Comparison of ENCODE assay signal across 22 mouse cellular contexts in genomic region chr16:21630614-21631013, GRCm38 (mm10).
DNase-seq lines count a peak whose midpoint lies in the region; ATAC-seq and TF ChIP-seq lines count a peak whose summit lies in the region.
"Had no signal": no experiment of that assay in that cellular context is flagged by ENCODE, and none has a peak within 500 bp of the region (broad histone marks: within the 10 kb centered on the region; RNA-seq: fewer than 3 reads in every experiment).

No protein-coding gene starts in this region.

- no peak overlapping the region for H3K4me3 ChIP-seq in CH12.LX (replicated peaks in 1 of 3; ENCODE audit: low read depth in 2 of 3, low read length in 2 of 3, poor library complexity in 1 of 3)
- no peak overlapping the region for H3K4me3 ChIP-seq in kidney, embryonic 14.5 days (ENCODE audit: low read length)
- no peak overlapping the region for H3K4me3 ChIP-seq in heart, adult 2 months
- H3K4me3 ChIP-seq in hindbrain, embryonic 14.5 days (replicated peaks; ENCODE audit: low read length), result no peak overlapping the region
- H3K4me3 ChIP-seq: embryonic facial prominence, embryonic 13.5 days; forebrain, embryonic 12.5 days; heart, embryonic 15.5 days; hindbrain, embryonic 13.5 days; intestine, embryonic 15.5 days had no signal

- peak; percentile 62 for ATAC-seq in granulocyte monocyte progenitor cell, adult 5-6 weeks (replicated peaks; ENCODE audit: poor library complexity, severe bottlenecking)
- peak; percentile 42; the same call in 1 of the 2 replicates for ATAC-seq in megakaryocyte progenitor cell, adult 5-6 weeks (replicated peaks; ENCODE audit: poor library complexity)
- no peak for ATAC-seq in kidney, embryonic 14.5 days (ENCODE audit: low FRiP score, low TSS enrichment)
- no peak for ATAC-seq in hindbrain, embryonic 14.5 days (ENCODE audit: low FRiP score)
- ATAC-seq: activated CD4-positive, CD25-positive, alpha-beta regulatory T cell, adult 4 months; intestine, embryonic 15.5 days; Patski had no signal

- no peaks in the 10 kb centered on the region for H3K79me2 ChIP-seq in CH12.LX (replicated peaks; ENCODE audit: control insufficient read depth, extremely low read depth, insufficient read depth, poor library complexity, severe bottlenecking)
- no peaks in the 10 kb centered on the region for H3K79me2 ChIP-seq in heart, adult 2 months (replicated peaks; ENCODE audit: control insufficient read depth, insufficient read depth, low read length)

- TF ChIP-seq POLR2A in CH12.LX (IDR thresholded peaks at IDR 0.05; ENCODE audit: low read depth, low read length), result peak; percentile 45; the same call in 1 of the 2 replicates
- TF ChIP-seq POLR2A in heart, adult 2 months (IDR thresholded peaks at IDR 0.05; ENCODE audit: insufficient read depth, low read depth, low read length), result no peak

- TF ChIP-seq RAD21 in CH12.LX (IDR thresholded peaks at IDR 0.05; ENCODE audit: low read depth, low read length), result peak; percentile 27

- no peak for TF ChIP-seq CTCF in CH12.LX (conservative IDR thresholded peaks at IDR 0.05 in 1 of 2, IDR thresholded peaks at IDR 0.05 in 1 of 2; ENCODE audit: low read depth in 2 of 2, low read length in 2 of 2)
- no peak for TF ChIP-seq CTCF in heart, adult 2 months (IDR thresholded peaks at IDR 0.05)

- H3K4me2 ChIP-seq in CH12.LX (ENCODE audit: insufficient read depth, low read depth, poor library complexity, severe bottlenecking), result peak overlapping the region; percentile 78
- H3K4me2 ChIP-seq in kidney, embryonic 14.5 days (replicated peaks; ENCODE audit: low read depth, low read length), result no peak overlapping the region
- H3K4me2 ChIP-seq in hindbrain, embryonic 14.5 days (replicated peaks), result no peak overlapping the region
- H3K4me2 ChIP-seq: embryonic facial prominence, embryonic 13.5 days; forebrain, embryonic 12.5 days; heart, embryonic 11.5 days; heart, embryonic 15.5 days; hindbrain, embryonic 13.5 days; intestine, embryonic 15.5 days had no signal

- WGBS in kidney, embryonic 14.5 days, result 89% methylated on average over 4 of the region's 4 CpGs
- 81% methylated on average over 4 of the region's 4 CpGs for WGBS in heart, adult 2 months
- 90% methylated on average over 4 of the region's 4 CpGs for WGBS in hindbrain, embryonic 14.5 days

- peaks cover 32 to 78% of the 10 kb centered on the region in 2 experiments for H3K4me1 ChIP-seq in CH12.LX (ENCODE audit: control insufficient read depth in 1 of 2, insufficient read depth in 2 of 2)
- no peaks in the 10 kb centered on the region for H3K4me1 ChIP-seq in kidney, embryonic 14.5 days (ENCODE audit: control insufficient read depth, insufficient read depth, low read length)
- no peaks in the 10 kb centered on the region for H3K4me1 ChIP-seq in heart, adult 2 months (ENCODE audit: control insufficient read depth, insufficient read depth, low read length)
- H3K4me1 ChIP-seq in hindbrain, embryonic 14.5 days (replicated peaks; ENCODE audit: control insufficient read depth, insufficient read depth, low read length), result peaks cover 12% of the 10 kb centered on the region
- H3K4me1 ChIP-seq: intestine, embryonic 15.5 days had no signal

- peaks cover 4% of the 10 kb centered on the region for H3K9me3 ChIP-seq in CH12.LX (replicated peaks; ENCODE audit: low read length)
- H3K9me3 ChIP-seq in kidney, embryonic 14.5 days (ENCODE audit: control insufficient read depth, low read length), result no peaks in the 10 kb centered on the region
- H3K9me3 ChIP-seq in hindbrain, embryonic 14.5 days (ENCODE audit: control insufficient read depth, low read length), result no peaks in the 10 kb centered on the region
- H3K9me3 ChIP-seq: embryonic facial prominence, embryonic 13.5 days; forebrain, embryonic 12.5 days; heart, embryonic 15.5 days; hindbrain, embryonic 13.5 days; intestine, embryonic 15.5 days had no signal

- H3K27ac ChIP-seq in CH12.LX (ENCODE audit: insufficient read depth, low read depth), result peak overlapping the region; percentile 95
- no peak overlapping the region for H3K27ac ChIP-seq in kidney, embryonic 14.5 days (ENCODE audit: low read depth, low read length)
- H3K27ac ChIP-seq in heart, adult 2 months, result no peak overlapping the region
- H3K27ac ChIP-seq in hindbrain, embryonic 14.5 days, result no peak overlapping the region
- H3K27ac ChIP-seq: embryonic facial prominence, embryonic 13.5 days; forebrain, embryonic 12.5 days; heart, embryonic 15.5 days; hindbrain, embryonic 13.5 days; intestine, embryonic 15.5 days had no signal

- intact Hi-C loops in heart, adult 2 months (cut with DNase I), result no loop called here

- DNase-seq in CH12.LX (ENCODE audit: extremely low read depth), result peak; percentile 92
- no peak for DNase-seq in adrenal gland, postnatal 25 days
- DNase-seq in heart, adult 2 months, result no peak
- no peak for DNase-seq in hindbrain, embryonic 14.5 days (ENCODE audit: low spot score)
- DNase-seq: adrenal gland, postnatal 14 days; cerebellum, adult 11 months; cerebellum, adult 8-10 months; cerebellum, postnatal 14 days; gastrocnemius, postnatal 36 days; heart, adult 18-20 months; heart, postnatal 14 days had no signal

- peak; percentile 100 for TF ChIP-seq EP300 in CH12.LX (IDR thresholded peaks at IDR 0.05; ENCODE audit: low read length)
- TF ChIP-seq EP300 in heart, adult 2 months (IDR thresholded peaks at IDR 0.05; ENCODE audit: insufficient read depth, low read depth, low read length), result no peak

- no peaks in the 10 kb centered on the region for H3K27me3 ChIP-seq in CH12.LX (replicated peaks)
- H3K27me3 ChIP-seq in kidney, embryonic 14.5 days (ENCODE audit: control insufficient read depth, insufficient read depth, low read length), result no peaks in the 10 kb centered on the region
- H3K27me3 ChIP-seq in heart, adult 2 months (ENCODE audit: control insufficient read depth, insufficient read depth, low read length), result no peaks in the 10 kb centered on the region
- no peaks in the 10 kb centered on the region for H3K27me3 ChIP-seq in hindbrain, embryonic 14.5 days (ENCODE audit: control insufficient read depth, insufficient read depth, low read length)
- H3K27me3 ChIP-seq: embryonic facial prominence, embryonic 13.5 days; forebrain, embryonic 12.5 days; heart, embryonic 15.5 days; hindbrain, embryonic 13.5 days; intestine, embryonic 15.5 days; Patski had no signal

- H3K36me3 ChIP-seq in CH12.LX (replicated peaks in 1 of 2; ENCODE audit: control insufficient read depth in 1 of 2, insufficient read depth in 1 of 2, low read length in 1 of 2), result peaks cover 0 to 3% of the 10 kb centered on the region in 2 experiments
- no peaks in the 10 kb centered on the region for H3K36me3 ChIP-seq in kidney, embryonic 14.5 days (ENCODE audit: control insufficient read depth, insufficient read depth, low read length)
- H3K36me3 ChIP-seq in heart, adult 2 months (ENCODE audit: control insufficient read depth, insufficient read depth, low read length), result no peaks in the 10 kb centered on the region
- H3K36me3 ChIP-seq in hindbrain, embryonic 14.5 days (replicated peaks; ENCODE audit: control insufficient read depth, insufficient read depth), result no peaks in the 10 kb centered on the region
- H3K36me3 ChIP-seq: embryonic facial prominence, embryonic 13.5 days; forebrain, embryonic 12.5 days; heart, embryonic 15.5 days; hindbrain, embryonic 13.5 days; intestine, embryonic 15.5 days had no signal

- peak overlapping the region; percentile 14; the same call in 1 of the 2 replicates for H3K9ac ChIP-seq in CH12.LX (ENCODE audit: insufficient read depth, low read depth)
- H3K9ac ChIP-seq in kidney, embryonic 14.5 days (ENCODE audit: low read depth, low read length), result no peak overlapping the region
- H3K9ac ChIP-seq in heart, adult 2 months (ENCODE audit: low read depth, low read length), result no peak overlapping the region
- no peak overlapping the region for H3K9ac ChIP-seq in hindbrain, embryonic 14.5 days
- H3K9ac ChIP-seq: embryonic facial prominence, embryonic 13.5 days; forebrain, embryonic 12.5 days; heart, embryonic 15.5 days; hindbrain, embryonic 13.5 days; intestine, embryonic 15.5 days had no signal

- dilution Hi-C loops in CH12.LX (cut with MboI; ENCODE audit: extremely low pct_ligation_motif_present, extremely low pct_unique_long_range_greater_than_20kb, low sequenced_read_pairs), result no loop called here

- in situ Hi-C loops in CH12.LX (cut with MboI; ENCODE audit: low pct_ligation_motif_present, low pct_unique_long_range_greater_than_20kb, low sequenced_read_pairs), result no loop called here

TF ChIP-seq in CH12.LX, 34 proteins besides CTCF, POLR2A, EP300 and RAD21 (continues in another document):
- no peak for TF ChIP-seq SMC3 (IDR thresholded peaks at IDR 0.05; ENCODE audit: low read depth, low read length)
- peak; percentile 84 for TF ChIP-seq MYC (IDR thresholded peaks at IDR 0.05; ENCODE audit: low read depth, low read length)
- no peak for TF ChIP-seq GABPA (IDR thresholded peaks at IDR 0.05; ENCODE audit: insufficient replicate concordance, low read depth, low read length)
- TF ChIP-seq SIN3A (IDR thresholded peaks at IDR 0.05; ENCODE audit: low read length), result peak; percentile 78; the same call in 1 of the 2 replicates
- peak; percentile 92 for TF ChIP-seq TCF12 (IDR thresholded peaks at IDR 0.05; ENCODE audit: low read depth, low read length)
- TF ChIP-seq MEF2A (IDR thresholded peaks at IDR 0.05; ENCODE audit: borderline replicate concordance, low read depth, low read length), result peak; percentile 91
- TF ChIP-seq RCOR1 (conservative IDR thresholded peaks at IDR 0.05; ENCODE audit: low read depth, low read length), result peak; percentile 100
- TF ChIP-seq ETS1 (conservative IDR thresholded peaks at IDR 0.05; ENCODE audit: low read depth, low read length), result peak; percentile 93
- TF ChIP-seq USF2 (conservative IDR thresholded peaks at IDR 0.05; ENCODE audit: low read depth, low read length), result no peak
- TF ChIP-seq JUND (conservative IDR thresholded peaks at IDR 0.05; ENCODE audit: low read depth, low read length), result peak; percentile 100
- TF ChIP-seq ZKSCAN1 (IDR thresholded peaks at IDR 0.05; ENCODE audit: borderline replicate concordance, low read depth, low read length), result no peak
- TF ChIP-seq ZNF384 (IDR thresholded peaks at IDR 0.05; ENCODE audit: low read depth, low read length), result 0 out of 2 replicates have a peak, but pooled peaks have one; percentile 36
- no peak for TF ChIP-seq POLR2AphosphoS2 (IDR thresholded peaks at IDR 0.05; ENCODE audit: low read depth, low read length)
- TF ChIP-seq BHLHE40 (IDR thresholded peaks at IDR 0.05; ENCODE audit: low read depth, low read length), result peak; percentile 84
- peak; percentile 74 for TF ChIP-seq MAX (IDR thresholded peaks at IDR 0.05; ENCODE audit: low read length)
- TF ChIP-seq CHD2 (IDR thresholded peaks at IDR 0.05; ENCODE audit: low read length), result peak; percentile 94
- 0 out of 2 replicates have a peak, but pooled peaks have one; percentile 64 for TF ChIP-seq E2F4 (IDR thresholded peaks at IDR 0.05; ENCODE audit: insufficient replicate concordance, low read depth, low read length)
- peak; percentile 100 for TF ChIP-seq IRF4 (IDR thresholded peaks at IDR 0.05; ENCODE audit: low read depth, low read length)
- TF ChIP-seq UBTF (IDR thresholded peaks at IDR 0.05; ENCODE audit: low read depth, low read length), result no peak
- TF ChIP-seq MAZ (IDR thresholded peaks at IDR 0.05; ENCODE audit: low read depth, low read length), result peak; percentile 71; the same call in 1 of the 2 replicates

Comparison
In these comparisons a context has a peak if more than half of its experiments do, and no peak if none do; other contexts are left out.
1. ATAC-seq: peak in granulocyte monocyte progenitor cell, adult 5-6 weeks (single experiment) and megakaryocyte progenitor cell, adult 5-6 weeks (single experiment); none in kidney, embryonic 14.5 days (single experiment) and hindbrain, embryonic 14.5 days (single experiment).